Mouse (Mus musculus): ENCODE measurements around the gene Pqbp1. TPM values are rescaled to one million over a fixed set of nuclear protein-coding genes. Genes with fewer than 3 reads are reported as not detected.

Gene Pqbp1
- total RNA-seq, 2 experiments from 2014 or later: 66.3 to 79.2 TPM

- peak; percentile 62 for DNase-seq
These were observed 19.2 kb downstream of the Pqbp1 start for GRCm38 (mm10) chrX:7879819-7880218.

GRCm38 (mm10) chrX:7878495-7878894 is 20.6 kb downstream of the Pqbp1 start:
- peak; percentile 22 for DNase-seq

- DNase-seq: peak; percentile 87
These were observed 21.1 kb downstream of the Pqbp1 start, which contains the start of gene Pim2 for GRCm38 (mm10) chrX:7878007-7878419. Pim2 (plus strand) TSS chrX:7878262.

GRCm38 (mm10) chrX:7869826-7870225 is 29.2 kb downstream of the Pqbp1 start:
- DNase-seq: no peak

DNA sequence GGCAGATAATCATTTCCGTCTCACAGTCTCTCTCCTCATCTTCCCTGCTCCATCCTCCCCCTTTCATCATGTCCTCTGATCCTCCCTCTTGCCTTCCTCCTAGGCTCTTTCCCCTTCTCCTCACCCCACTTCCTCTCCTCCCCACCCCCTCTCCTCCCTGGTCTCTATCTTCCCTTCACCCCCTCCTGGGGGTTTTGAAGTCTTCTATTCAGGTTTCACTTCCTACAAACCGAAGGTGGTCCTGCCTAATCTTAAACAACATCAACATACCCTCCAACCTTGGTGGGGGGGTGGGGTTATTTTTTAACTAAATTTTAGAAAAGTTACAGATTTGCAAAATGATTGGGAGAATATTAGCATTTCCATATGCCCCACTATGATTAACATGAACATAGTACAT is 30.6 kb downstream of the Pqbp1 start:
- DNase-seq: no peak

GRCm38 (mm10) chrX:7867141-7867540 is 31.9 kb downstream of the Pqbp1 start:
- DNase-seq: no peak

DNA sequence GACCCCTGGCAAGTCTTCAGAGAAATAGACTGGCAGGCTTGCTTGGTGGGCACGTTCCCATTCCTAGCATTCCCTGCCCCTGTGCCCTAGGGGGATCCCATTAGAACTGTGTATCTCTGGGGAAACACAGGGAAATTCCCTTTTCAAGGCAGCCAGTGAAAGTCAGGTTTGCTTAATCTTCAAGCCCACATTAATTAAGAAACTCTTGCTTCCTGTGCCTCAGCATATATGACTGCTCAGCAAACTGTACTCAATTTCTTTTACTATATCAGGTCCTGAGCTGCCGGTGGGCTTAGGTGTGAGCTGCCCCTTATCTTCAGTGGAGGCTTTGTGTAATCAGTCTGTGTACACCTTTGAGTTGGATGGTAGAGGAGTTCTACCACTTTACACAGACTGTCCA is 33.3 kb downstream of the Pqbp1 start:
- DNase-seq: no peak

- no peak for DNase-seq
These were observed 33.7 kb downstream of the Pqbp1 start for GRCm38 (mm10) chrX:7865343-7865742.

GRCm38 (mm10) chrX:7864551-7864950 is 34.5 kb downstream of the Pqbp1 start:
- DNase-seq: no peak

DNA sequence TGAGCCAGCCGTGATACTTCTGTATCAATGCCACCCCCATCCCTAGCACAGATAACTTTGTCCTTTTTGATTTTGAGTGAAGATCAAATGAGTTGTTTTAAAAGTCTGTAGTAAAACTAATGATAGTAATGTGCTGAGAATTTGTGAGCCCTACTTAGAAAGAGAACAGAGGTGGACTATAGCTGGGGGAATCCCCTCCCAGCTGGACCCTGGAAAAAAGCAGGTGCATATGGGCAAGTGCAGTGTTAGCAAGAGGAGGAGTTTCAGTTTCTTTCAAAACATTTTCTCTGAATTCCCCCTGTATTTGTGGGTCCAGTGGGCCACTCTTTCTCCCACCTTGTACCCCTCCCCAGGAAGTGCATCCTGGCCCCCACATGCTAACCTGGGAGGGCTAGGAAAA is 35.9 kb downstream of the Pqbp1 start:
- DNase-seq: no peak

DNA sequence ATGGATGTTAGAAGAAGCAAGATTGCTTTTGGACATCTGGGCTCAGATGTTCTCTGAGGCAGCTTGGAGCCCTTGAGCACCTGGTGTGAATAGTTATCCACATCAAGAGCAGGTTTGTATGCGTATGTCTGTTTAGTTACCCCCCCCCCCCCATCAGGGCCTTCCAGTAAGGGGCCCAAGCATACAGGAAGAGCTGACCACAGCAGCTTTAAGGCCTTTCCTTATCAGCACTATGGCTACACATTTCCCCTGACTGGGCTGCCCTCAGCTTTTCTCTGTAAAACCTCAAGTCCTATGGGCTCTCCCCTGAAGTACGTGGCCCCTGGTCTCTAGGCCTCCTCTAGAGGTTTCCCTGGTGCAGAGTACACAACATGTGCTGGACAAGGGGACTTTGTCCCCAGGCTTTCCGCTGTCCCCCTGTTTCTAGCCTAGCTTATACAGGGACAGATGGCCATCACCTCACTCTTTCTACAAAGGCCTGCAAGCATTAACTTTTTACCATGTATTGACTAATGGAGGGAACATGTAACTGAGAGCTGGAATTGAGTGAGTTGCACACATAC is 39.8 kb downstream of the Pqbp1 start:
- DNase-seq: no peak

GRCm38 (mm10) chrX:7854578-7854977 is 44.5 kb downstream of the Pqbp1 start:
- DNase-seq: peak; percentile 45

DNA sequence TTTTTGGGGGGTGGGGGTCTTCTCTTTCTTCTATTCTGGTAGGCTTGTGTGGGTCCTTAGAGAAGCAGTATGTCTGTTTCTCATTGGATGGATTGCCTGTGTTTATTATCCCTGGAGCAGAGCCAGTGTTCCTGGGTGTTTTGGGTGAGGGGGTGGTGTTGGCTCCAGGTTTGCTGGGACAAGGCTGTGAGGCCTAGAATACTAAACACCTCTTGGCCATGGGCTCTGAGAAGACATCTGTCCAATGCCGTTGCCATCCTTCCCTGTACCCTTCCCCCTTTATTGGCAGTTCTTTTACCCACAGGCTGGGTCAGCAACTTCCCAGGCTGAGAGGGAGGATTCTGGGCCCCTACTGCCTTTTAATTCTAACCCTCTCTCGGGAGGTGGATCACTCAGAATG is 51.2 kb downstream of the Pqbp1 start:
- DNase-seq: no peak

Other genes with a start within 250 kb of the Pqbp1 start
- gene Prickle3, start 242.0 kb downstream of the Pqbp1 start, total RNA-seq (2021): 10 to 100 TPM in 1 of 2 experiments, 1 to 10 TPM in 1; 9.2 to 18.0 TPM
- 10 to 100 TPM; 71.5 to 72.6 TPM for gene Plp2, start 227.9 kb downstream of the Pqbp1 start, total RNA-seq (2021)
- 1 to 10 TPM; 5.3 to 5.8 TPM for gene Magix, start 218.0 kb downstream of the Pqbp1 start, total RNA-seq (2021)
- 10 to 100 TPM; 38.0 to 40.1 TPM for gene Gpkow, start 202.1 kb downstream of the Pqbp1 start, total RNA-seq (2021)
- gene Wdr45, start 184.9 kb downstream of the Pqbp1 start, total RNA-seq (2021): 10 to 100 TPM; 57.2 to 57.5 TPM
- gene Gm45208, start 177.0 kb downstream of the Pqbp1 start, total RNA-seq (2021): not detected
- gene Praf2, start 170.8 kb downstream of the Pqbp1 start, total RNA-seq (2021): 10 to 100 TPM; 12.3 to 13.9 TPM
- 1 to 10 TPM; 5.2 to 6.9 TPM for gene Ccdc120, start 148.4 kb downstream of the Pqbp1 start, total RNA-seq (2021)
- 10 to 100 TPM; 35.7 to 39.3 TPM for gene Tfe3, start 136.7 kb downstream of the Pqbp1 start, total RNA-seq (2021)
- 10 to 100 TPM; 34.2 to 48.2 TPM for gene Gripap1, start 109.5 kb downstream of the Pqbp1 start, total RNA-seq (2021)
- gene Kcnd1, start 77.0 kb downstream of the Pqbp1 start, total RNA-seq (2021): 1 to 10 TPM; 1.2 to 2.1 TPM
- gene Otud5, start 57.9 kb downstream of the Pqbp1 start, total RNA-seq (2021): 10 to 100 TPM; 49.6 to 54.7 TPM
- 1 to 10 TPM; 6.2 to 9.2 TPM for gene Pim2, start 21.0 kb downstream of the Pqbp1 start, total RNA-seq (2021)
- 10 to 100 TPM; 23.2 to 27.0 TPM for gene Slc35a2, start 15.2 kb downstream of the Pqbp1 start, total RNA-seq (2021)
- 10 to 100 TPM; 88.3 to 94.3 TPM for gene Timm17b, start 88 bp upstream of the Pqbp1 start, total RNA-seq (2021)
- gene Gm10491, start 8.6 kb upstream of the Pqbp1 start, total RNA-seq (2021): not detected
- not detected for gene Gm10490, start 10.3 kb upstream of the Pqbp1 start, total RNA-seq (2021)
- 10 to 100 TPM; 37.3 to 41.2 TPM for gene Pcsk1n, start 20.6 kb upstream of the Pqbp1 start, total RNA-seq (2021)
- not detected for gene Eras, start 29.3 kb upstream of the Pqbp1 start, total RNA-seq (2021)
- gene Hdac6, start 48.6 kb upstream of the Pqbp1 start, total RNA-seq (2021): 10 to 100 TPM; 17.9 to 19.2 TPM
- gene Gata1, start 78.8 kb upstream of the Pqbp1 start, total RNA-seq (2021): 1 to 10 TPM; 1.2 to 2.5 TPM
- under 1 TPM in 1 of 2 experiments, not detected in 1; 0.84 TPM for gene Glod5, start 119.2 kb upstream of the Pqbp1 start, total RNA-seq (2021)
- 10 to 100 TPM; 14.6 to 18.7 TPM for gene Suv39h1, start 175.5 kb upstream of the Pqbp1 start, total RNA-seq (2021)
- 1 to 10 TPM; 3.8 to 4.5 TPM for gene Was, start 191.2 kb upstream of the Pqbp1 start, total RNA-seq (2021)
- 10 to 100 TPM; 40.7 to 54.9 TPM for gene Wdr13, start 233.6 kb upstream of the Pqbp1 start, total RNA-seq (2021)
- gene Rbm3, start 246.6 kb upstream of the Pqbp1 start, total RNA-seq (2021): 100 to 1,000 TPM; 312 to 347 TPM